Comparison of ENCODE assay signal across 7 mouse cellular contexts in the genomic region with DNA sequence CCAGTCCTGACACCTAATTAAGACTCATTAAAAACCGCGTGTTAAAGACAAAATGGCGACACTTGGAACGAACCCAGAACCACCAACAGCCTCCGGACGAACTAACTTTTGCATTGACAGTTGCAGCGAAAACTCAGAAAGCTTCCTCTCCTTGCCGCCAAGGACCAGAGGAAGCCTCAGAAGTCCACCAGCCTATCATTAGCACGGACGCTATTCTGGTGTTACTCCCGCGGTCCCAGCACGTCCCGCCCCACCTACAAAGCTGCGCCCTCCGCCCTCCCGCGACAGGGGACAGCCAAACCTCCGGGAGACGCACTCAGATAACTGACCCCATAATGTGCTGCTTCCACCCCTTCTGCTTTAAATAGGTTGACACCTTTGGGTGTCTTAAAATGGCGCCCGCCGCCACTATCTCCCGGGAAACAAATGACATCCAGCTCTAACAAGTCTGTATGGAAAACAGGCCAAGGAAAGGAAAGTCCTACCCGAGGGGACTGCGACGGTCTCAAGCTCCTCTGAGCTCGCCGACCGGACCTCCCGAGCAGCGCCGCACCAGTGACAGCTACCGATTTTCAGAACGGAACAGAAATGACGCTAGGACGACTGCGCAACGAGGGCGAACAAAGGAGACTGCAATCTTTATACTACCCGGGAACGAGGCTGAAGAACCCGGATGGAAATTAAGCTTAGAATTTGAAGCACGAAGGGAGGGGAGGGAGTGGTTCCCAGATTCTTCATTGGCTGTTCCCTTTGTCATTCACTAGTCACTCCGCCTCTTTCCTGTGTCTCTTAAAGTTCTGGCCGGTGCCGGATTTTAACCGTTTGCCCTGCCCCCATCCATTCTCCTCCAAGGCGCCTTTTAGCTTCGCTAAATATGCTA. TPM values are rescaled to one million over a fixed set of nuclear protein-coding genes. Genes with fewer than 3 reads are reported as not detected.
DNase-seq lines count a peak whose midpoint lies in the region; ATAC-seq and TF ChIP-seq lines count a peak whose summit lies in the region.

A gene (minus strand): TSS at position 670 of the 880 bp plus-strand sequence.

- peaks cover 31% of the 10 kb centered on the region for H3K36me3 ChIP-seq in embryonic facial prominence, embryonic 10.5 days (replicated peaks)
- H3K36me3 ChIP-seq in intestine, postnatal 0 days (ENCODE audit: control insufficient read depth, insufficient read depth): peaks cover 6% of the 10 kb centered on the region
- peaks cover 13% of the 10 kb centered on the region for H3K36me3 ChIP-seq in midbrain, embryonic 12.5 days
- H3K36me3 ChIP-seq in small intestine, adult 2 months (ENCODE audit: control insufficient read depth, insufficient read depth, low read length): peaks cover 16% of the 10 kb centered on the region

- peak; percentile 58; the same call in 1 of the 2 replicates for TF ChIP-seq POLR2A in small intestine, adult 2 months (IDR thresholded peaks at IDR 0.05; ENCODE audit: low read depth, low read length)

- no peak for TF ChIP-seq CTCF in intestine, postnatal 0 days (IDR thresholded peaks at IDR 0.05; ENCODE audit: low read depth)
- TF ChIP-seq CTCF in small intestine, adult 2 months (IDR thresholded peaks at IDR 0.05; ENCODE audit: extremely low read depth, insufficient read length, insufficient replicate concordance, low read depth, low read length): no peak

- peak; percentile 85 for DNase-seq in adrenal gland, postnatal 10 days
- peak; percentile 79 for DNase-seq in embryonic facial prominence, embryonic 10.5 days (ENCODE audit: low spot score)
- peak; percentile 45 for DNase-seq in gonadal fat pad, adult 2 months (ENCODE audit: low read depth)
- peak; percentile 79 for DNase-seq in left cerebral cortex, postnatal 4 days

- intact Hi-C loops in left cerebral cortex, postnatal 4 days (cut with DNase I): no loop called here

- H3K27me3 ChIP-seq in embryonic facial prominence, embryonic 10.5 days (replicated peaks; ENCODE audit: low read depth, poor library complexity, severe bottlenecking): no peaks in the 10 kb centered on the region
- H3K27me3 ChIP-seq in intestine, postnatal 0 days (replicated peaks; ENCODE audit: control insufficient read depth, insufficient read depth, low read length): no peaks in the 10 kb centered on the region
- H3K27me3 ChIP-seq in midbrain, embryonic 12.5 days: no peaks in the 10 kb centered on the region
- no peaks in the 10 kb centered on the region for H3K27me3 ChIP-seq in small intestine, adult 2 months (ENCODE audit: control insufficient read depth, insufficient read depth, low read length)

- H3K27ac ChIP-seq in embryonic facial prominence, embryonic 10.5 days (replicated peaks): peak within 1 kb of the TSS; percentile 92
- peak within 1 kb of the TSS; percentile 92 for H3K27ac ChIP-seq in intestine, postnatal 0 days (ENCODE audit: low read depth, low read length)
- H3K27ac ChIP-seq in midbrain, embryonic 12.5 days (replicated peaks): peak within 1 kb of the TSS; percentile 93
- H3K27ac ChIP-seq in small intestine, adult 2 months (ENCODE audit: insufficient read depth, low read depth, low read length): peak within 1 kb of the TSS; percentile 91

- peak within 1 kb of the TSS; percentile 56 for H3K4me2 ChIP-seq in intestine, postnatal 0 days (replicated peaks; ENCODE audit: low read depth)
- H3K4me2 ChIP-seq in midbrain, embryonic 12.5 days (replicated peaks): peak within 1 kb of the TSS; percentile 54

- peak within 1 kb of the TSS; percentile 67 for H3K4me3 ChIP-seq in embryonic facial prominence, embryonic 10.5 days
- peak within 1 kb of the TSS; percentile 58 for H3K4me3 ChIP-seq in intestine, postnatal 0 days (ENCODE audit: low read depth, low read length)
- H3K4me3 ChIP-seq in midbrain, embryonic 12.5 days: peak within 1 kb of the TSS; percentile 59
- H3K4me3 ChIP-seq in small intestine, adult 2 months (ENCODE audit: low read depth, low read length): peak within 1 kb of the TSS; percentile 91

- H3K9ac ChIP-seq in intestine, postnatal 0 days (ENCODE audit: low read depth, low read length): peak within 1 kb of the TSS; percentile 46; the same call in 1 of the 2 replicates
- peak within 1 kb of the TSS; percentile 77 for H3K9ac ChIP-seq in midbrain, embryonic 12.5 days (replicated peaks)

- 19% methylated on average over 50 of the region's 50 CpGs for WGBS in embryonic facial prominence, embryonic 10.5 days
- 17% methylated on average over 50 of the region's 50 CpGs for WGBS in intestine, postnatal 0 days
- 25% methylated on average over 50 of the region's 50 CpGs for WGBS in midbrain, embryonic 12.5 days
- WGBS in small intestine, adult 2 months: 11% methylated on average over 50 of the region's 50 CpGs

- ATAC-seq in intestine, postnatal 0 days: peak; percentile 97
- peak; percentile 96 for ATAC-seq in midbrain, embryonic 12.5 days (ENCODE audit: low FRiP score, low read depth)

- no peaks in the 10 kb centered on the region for H3K9me3 ChIP-seq in embryonic facial prominence, embryonic 10.5 days
- no peaks in the 10 kb centered on the region for H3K9me3 ChIP-seq in intestine, postnatal 0 days (ENCODE audit: control insufficient read depth)
- H3K9me3 ChIP-seq in midbrain, embryonic 12.5 days: no peaks in the 10 kb centered on the region

- no peaks in the 10 kb centered on the region for H3K4me1 ChIP-seq in embryonic facial prominence, embryonic 10.5 days
- no peaks in the 10 kb centered on the region for H3K4me1 ChIP-seq in intestine, postnatal 0 days (replicated peaks; ENCODE audit: control insufficient read depth, insufficient read depth, low read length)
- no peaks in the 10 kb centered on the region for H3K4me1 ChIP-seq in midbrain, embryonic 12.5 days
- no peaks in the 10 kb centered on the region for H3K4me1 ChIP-seq in small intestine, adult 2 months (ENCODE audit: control insufficient read depth, insufficient read depth, insufficient read length, low read length)

RNA-seq across cellular contexts. Expression of the gene that starts here (rescaled TPM):
- total RNA-seq in adrenal gland, postnatal 10 days (2021): 10 to 100 TPM; 39.7 to 54.7 TPM
- polyA plus RNA-seq in embryonic facial prominence, embryonic 10.5 days (2016; fragmentation: Nextera tagmentation; extraction: Ambion mirVana): 165 and 168 TPM in 2 replicates
- 16.1 and 18.2 TPM in 2 replicates for polyA plus RNA-seq in gonadal fat pad, adult 2 months (2012; rRNA removed)
- 32.2 and 33.2 TPM in 2 replicates for polyA plus RNA-seq in intestine, postnatal 0 days (2015; fragmentation: Nextera tagmentation; extraction: Ambion mirVana)
- total RNA-seq in left cerebral cortex, postnatal 4 days (2021): 100 to 1,000 TPM; 133 to 137 TPM
- polyA plus RNA-seq in midbrain, embryonic 12.5 days (2016; fragmentation: Nextera tagmentation; extraction: Ambion mirVana): 268 and 280 TPM in 2 replicates
- 1.7 and 3.4 TPM in 2 replicates for polyA plus RNA-seq in small intestine, adult 2 months (2012; rRNA removed)

Comparison
In these comparisons a context has a peak if more than half of its experiments do, and no peak if none do; other contexts are left out.
1. Peak in every context shown above with its lines: DNase-seq, ATAC-seq, H3K4me3 ChIP-seq and H3K27ac ChIP-seq.